Mouse (Mus musculus) limb, embryonic 15.5 days (tissue): ENCODE data around the gene Rbm7. TPM values are rescaled to one million over a fixed set of nuclear protein-coding genes. Genes with fewer than 3 reads are reported as not detected.
A peak's percentile ranks its signal among the peaks of the same experiment; 100 is the strongest.

ENCODE experiments used
- ATAC-seq: fragments of 200-750 bp; cut with Nextera tagmentation; 2 replicates; pipeline ENCODE4 v1.8.0; 2017; ENCODE audit warnings: low read depth, moderate TSS enrichment; ENCODE audit not compliant: insufficient number of reproducible peaks, low FRiP score, low TSS enrichment
- H3K27ac ChIP-seq: fragments of 300-500 bp; sonication (generic); 2 replicates; pipeline ENCODE4 v1.5.1; 2015; ENCODE audit warnings: moderate library complexity, mild to moderate bottlenecking, inconsistent platforms
- H3K27me3 ChIP-seq: fragments of 300-500 bp; sonication (generic); 2 replicates; pipeline ENCODE4 v1.6.1; 2015; ENCODE audit warnings: inconsistent platforms
- H3K36me3 ChIP-seq: fragments of 300-500 bp; sonication (generic); 2 replicates; pipeline ENCODE4 v1.6.1; 2015; ENCODE audit warnings: inconsistent platforms
- H3K4me1 ChIP-seq: fragments of 300-500 bp; sonication (generic); 2 replicates; pipeline ENCODE4 v1.6.1; 2015; ENCODE audit warnings: inconsistent platforms
- H3K4me2 ChIP-seq: fragments of 300-500 bp; sonication (generic); 2 replicates; pipeline ENCODE4 v1.6.1; 2015; ENCODE audit warnings: mild to moderate bottlenecking, inconsistent platforms
- H3K4me3 ChIP-seq: fragments of 300-500 bp; sonication (generic); 2 replicates; pipeline ENCODE4 v1.5.1; 2015; ENCODE audit warnings: mild to moderate bottlenecking, inconsistent platforms
- H3K9ac ChIP-seq: fragments of 300-500 bp; sonication (generic); 2 replicates; pipeline ENCODE4 v1.6.1; 2015; ENCODE audit warnings: inconsistent platforms
- H3K9me3 ChIP-seq: fragments of 300-500 bp; sonication (generic); 2 replicates; pipeline ENCODE4 v1.6.1; 2016; ENCODE audit warnings: inconsistent platforms
- WGBS: fragments of 180-500 bp; shearing (Covaris S2); methylation state at CpG from one replicate; pipeline ENCODE4 v1.1.7; 2015; 5-methylcytosine and 5-hydroxymethylcytosine counted together
- polyA plus RNA-seq: library from polyadenylated mRNA; unstranded; fragments of >200 nt; fragmentation: Nextera tagmentation; extraction: Ambion mirVana; gene quantifications from 2 replicates; pipeline ENCODE4 v1.2.1, GENCODE M21; 2015

Gene Rbm7
- polyA plus RNA-seq, 1 experiment from 2014 or later: 123 TPM

GRCm38 (mm10) chr9:48516615-48517371 lies 21.7 kb upstream of the Rbm7 start:
- H3K9me3 ChIP-seq: no peaks in the 10 kb centered on the region
- H3K4me2 ChIP-seq: peak overlapping the region; percentile 21; the same call in 1 of the 2 replicates
- H3K27me3 ChIP-seq: no peaks in the 10 kb centered on the region
- no peaks in the 10 kb centered on the region for H3K36me3 ChIP-seq
- H3K9ac ChIP-seq: no peak overlapping the region
- no peak overlapping the region for H3K4me3 ChIP-seq
- H3K4me1 ChIP-seq: 0 out of 2 replicates have a peak, but pooled peaks cover 3% of the 10 kb centered on the region
- WGBS: 62% methylated on average over 11 of the region's 11 CpGs
- no peak for ATAC-seq
- H3K27ac ChIP-seq: no peak overlapping the region

- H3K4me1 ChIP-seq: 0 out of 2 replicates have a peak, but pooled peaks cover 3% of the 10 kb centered on the region
- no peaks in the 10 kb centered on the region for H3K36me3 ChIP-seq
- 42% methylated on average over 1 of the region's 1 CpGs for WGBS
- H3K9me3 ChIP-seq: no peaks in the 10 kb centered on the region
- no peak for ATAC-seq
- H3K27ac ChIP-seq: no peak overlapping the region
- H3K4me2 ChIP-seq: no peak overlapping the region
- H3K27me3 ChIP-seq: no peaks in the 10 kb centered on the region
- no peak overlapping the region for H3K4me3 ChIP-seq
- H3K9ac ChIP-seq: no peak overlapping the region
These were observed 20.2 kb upstream of the Rbm7 start for GRCm38 (mm10) chr9:48515332-48515731.

GRCm38 (mm10) chr9:48510134-48510533 lies 15.0 kb upstream of the Rbm7 start:
- ATAC-seq: no peak
- no peak overlapping the region for H3K4me2 ChIP-seq
- H3K9me3 ChIP-seq: no peaks in the 10 kb centered on the region
- no peaks in the 10 kb centered on the region for H3K36me3 ChIP-seq
- H3K27me3 ChIP-seq: no peaks in the 10 kb centered on the region
- H3K27ac ChIP-seq: no peak overlapping the region
- no peak overlapping the region for H3K4me3 ChIP-seq
- no peaks in the 10 kb centered on the region for H3K4me1 ChIP-seq
- H3K9ac ChIP-seq: no peak overlapping the region
- WGBS: 87% methylated on average over 5 of the region's 5 CpGs

- 64% methylated on average over 8 of the region's 8 CpGs for WGBS
These were observed 9.8 kb upstream of the Rbm7 start for GRCm38 (mm10) chr9:48504741-48505365.

GRCm38 (mm10) chr9:48503001-48503400 lies 7.9 kb upstream of the Rbm7 start:
- 53% methylated on average over 2 of the region's 2 CpGs for WGBS

More at GRCm38 (mm10) chr9:48504741-48505365, 9.8 kb upstream of the Rbm7 start:
- H3K4me2 ChIP-seq: no peak overlapping the region
- no peaks in the 10 kb centered on the region for H3K4me1 ChIP-seq
- H3K27ac ChIP-seq: no peak overlapping the region
- ATAC-seq: no peak
- H3K9me3 ChIP-seq: no peaks in the 10 kb centered on the region
- H3K9ac ChIP-seq: no peak overlapping the region
- H3K4me3 ChIP-seq: no peak overlapping the region
- no peaks in the 10 kb centered on the region for H3K27me3 ChIP-seq
- no peaks in the 10 kb centered on the region for H3K36me3 ChIP-seq

GRCm38 (mm10) chr9:48501192-48501591 lies 6.1 kb upstream of the Rbm7 start:
- no peak overlapping the region for H3K4me3 ChIP-seq
- WGBS: 85% methylated on average over 7 of the region's 7 CpGs

More at GRCm38 (mm10) chr9:48503001-48503400, 7.9 kb upstream of the Rbm7 start:
- no peak for ATAC-seq
- H3K4me1 ChIP-seq: no peaks in the 10 kb centered on the region
- no peak overlapping the region for H3K4me3 ChIP-seq
- no peak overlapping the region for H3K9ac ChIP-seq
- H3K9me3 ChIP-seq: no peaks in the 10 kb centered on the region
- no peaks in the 10 kb centered on the region for H3K36me3 ChIP-seq
- no peaks in the 10 kb centered on the region for H3K27me3 ChIP-seq
- no peak overlapping the region for H3K27ac ChIP-seq
- no peak overlapping the region for H3K4me2 ChIP-seq

GRCm38 (mm10) chr9:48495548-48495932 lies 441 bp upstream of the Rbm7 start:
- Histone ChIP-seq H3K4me1 (peaks cover 10% of the 10 kb centered on the region), H3K27ac (peak overlapping the region; percentile 93), H3K4me2 (peak overlapping the region; percentile 72), H3K9me3 (no peaks in the 10 kb centered on the region), H3K9ac (peak overlapping the region; percentile 66), H3K27me3 (0 out of 2 replicates have a peak, but pooled peaks cover 3% of the 10 kb centered on the region), H3K4me3 (peak overlapping the region; percentile 92), H3K36me3 (peaks cover 26% of the 10 kb centered on the region)
- 2% methylated on average over 34 of the region's 34 CpGs for WGBS
- peak; percentile 53; the same call in 1 of the 2 replicates for ATAC-seq

More at GRCm38 (mm10) chr9:48501192-48501591, 6.1 kb upstream of the Rbm7 start:
- Histone ChIP-seq H3K27ac (no peak overlapping the region), H3K27me3 (0 out of 2 replicates have a peak, but pooled peaks cover 3% of the 10 kb centered on the region), H3K4me2 (no peak overlapping the region), H3K9ac (no peak overlapping the region), H3K9me3 (no peaks in the 10 kb centered on the region), H3K36me3 (no peaks in the 10 kb centered on the region), H3K4me1 (peaks cover under 1% of the 10 kb centered on the region; the same call in 1 of the 2 replicates)
- ATAC-seq: no peak

GRCm38 (mm10) chr9:48481214-48482134 lies 13.6 kb downstream of the Rbm7 start:
- Histone ChIP-seq H3K4me3 (peak overlapping the region; percentile 92), H3K9me3 (no peaks in the 10 kb centered on the region), H3K36me3 (peaks cover 14% of the 10 kb centered on the region), H3K9ac (no peak overlapping the region), H3K27me3 (no peaks in the 10 kb centered on the region), H3K27ac (no peak overlapping the region), H3K4me2 (peak overlapping the region; percentile 73), H3K4me1 (peaks cover 15% of the 10 kb centered on the region)
- 19% methylated on average over 20 of the region's 20 CpGs for WGBS
- no peak for ATAC-seq

- H3K9me3 ChIP-seq: no peaks in the 10 kb centered on the region
These were observed 14.5 kb downstream of the Rbm7 start, which contains the start of gene Rexo2 for GRCm38 (mm10) chr9:48480411-48481213. Gene Rexo2, minus strand, starts transcription at chr9:48480623.

GRCm38 (mm10) chr9:48479838-48480410 lies 15.2 kb downstream of the Rbm7 start:
- no peaks in the 10 kb centered on the region for H3K27me3 ChIP-seq
- 5% methylated on average over 24 of the region's 25 CpGs for WGBS
- ATAC-seq: peak; percentile 7; the same call in 1 of the 2 replicates
- peak overlapping the region; percentile 92 for H3K4me3 ChIP-seq
- H3K9ac ChIP-seq: peak overlapping the region; percentile 84
- H3K4me2 ChIP-seq: peak overlapping the region; percentile 73
- no peaks in the 10 kb centered on the region for H3K9me3 ChIP-seq
- peaks cover 15% of the 10 kb centered on the region for H3K4me1 ChIP-seq
- H3K27ac ChIP-seq: peak overlapping the region; percentile 57; the same call in 1 of the 2 replicates
- H3K36me3 ChIP-seq: peaks cover 18% of the 10 kb centered on the region

More at GRCm38 (mm10) chr9:48480411-48481213, 14.5 kb downstream of the Rbm7 start, which contains the start of gene Rexo2:
- Histone ChIP-seq H3K27ac (peak within 1 kb of the TSS; percentile 57; the same call in 1 of the 2 replicates), H3K9ac (peak within 1 kb of the TSS; percentile 84), H3K36me3 (peaks cover 16% of the 10 kb centered on the region), H3K4me3 (peak within 1 kb of the TSS; percentile 92), H3K27me3 (no peaks in the 10 kb centered on the region), H3K4me2 (peak within 1 kb of the TSS; percentile 73), H3K4me1 (peaks cover 15% of the 10 kb centered on the region)
- peak; percentile 97 for ATAC-seq
- WGBS: under 1% methylated on average over 49 of the region's 49 CpGs
